Mouse (Mus musculus): ENCODE results near the gene Commd3.

Commd3 gene

GRCm38 (mm10) chr2:18722208-18722830, 50.1 kb downstream of the Commd3 start:
- no peak for DNase-seq (ENCODE audit: low read depth, low spot score)

- DNase-seq (ENCODE audit: low read depth, low spot score), result no peak
Measured at GRCm38 (mm10) chr2:18724462-18724861, 52.3 kb downstream of the Commd3 start.

Data from skeletal muscle tissue, adult 2 months (tissue).